Mouse (Mus musculus): ENCODE measurements at regions not wholly inside any gene's neighbourhood (a gene's known extent, or its start where the extent isn't known, plus 50 kb on each side); places are given as distances from the start of the nearest gene placed in this dataset.

DNA sequence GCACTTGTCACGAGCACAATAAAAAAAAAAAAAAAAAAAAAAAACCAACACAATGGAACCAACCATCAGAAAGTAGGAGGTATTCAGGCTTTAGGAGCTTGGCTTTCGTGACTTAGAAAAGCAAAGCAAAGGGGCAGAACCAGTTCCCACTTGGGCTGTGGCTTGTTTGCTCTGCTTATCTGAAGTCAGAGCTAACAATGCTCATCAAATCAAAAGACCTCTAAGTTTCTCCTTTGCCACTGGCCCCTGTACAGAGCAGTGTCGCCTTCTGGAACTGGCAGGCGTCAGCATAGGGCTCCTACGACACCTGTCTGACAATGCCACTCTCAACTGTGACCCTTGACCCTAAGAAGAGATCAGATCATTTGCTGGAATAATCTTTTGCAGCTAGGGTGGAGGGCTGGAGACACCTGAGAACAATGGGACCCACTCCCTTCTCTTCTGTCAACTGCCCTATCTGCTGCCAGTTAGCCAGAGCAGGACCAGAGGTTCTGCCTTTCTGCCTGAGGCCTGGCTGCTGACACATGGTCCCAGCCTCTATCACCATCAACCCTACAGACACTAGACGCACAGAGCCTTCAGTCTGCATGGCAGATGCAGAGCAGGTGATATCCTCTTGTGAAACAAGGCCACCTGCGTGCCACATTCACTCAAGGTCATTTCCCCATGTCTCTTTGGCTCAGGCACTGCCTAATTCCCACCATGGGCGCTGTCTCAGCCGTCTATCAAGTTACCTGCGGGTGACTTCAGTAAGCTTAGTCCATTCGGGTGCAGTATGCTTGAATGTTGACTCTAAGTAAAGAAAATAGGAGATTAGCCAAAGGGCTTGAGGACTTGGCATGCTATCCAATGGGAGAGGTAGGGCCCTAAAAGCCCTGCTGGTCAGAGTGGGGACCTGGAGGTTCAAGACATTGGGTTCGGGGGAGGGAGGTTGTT is 136.1 kb upstream of the Zfp703 start:
- DNase-seq (ENCODE audit: low read depth, low spot score) = no peak

DNA sequence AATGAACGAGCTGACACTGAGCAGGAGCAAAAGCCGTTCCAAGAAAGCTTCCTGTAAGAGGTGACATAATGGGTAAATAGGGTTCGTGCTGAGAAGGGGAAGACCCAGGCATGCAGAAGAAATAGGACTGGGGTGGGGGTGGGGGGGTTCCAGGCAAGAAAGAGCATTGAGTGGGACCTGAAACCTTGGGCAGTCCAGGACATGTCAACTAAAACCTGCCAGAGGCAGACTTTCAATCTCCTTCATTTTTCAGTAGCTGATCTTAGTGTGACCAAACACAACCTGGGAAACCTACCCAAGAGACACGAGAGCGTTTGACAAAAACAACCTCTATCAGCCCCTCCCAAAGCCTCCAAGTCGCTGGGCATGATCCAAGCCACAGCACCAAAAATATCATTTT is 133.4 kb upstream of the Zfp703 start:
- DNase-seq (ENCODE audit: low read depth, low spot score) = no peak

- no peak for DNase-seq (ENCODE audit: low read depth, low spot score)
Measured at GRCm38 (mm10) chr8:26844132-26844808, 132.9 kb upstream of the Zfp703 start.

DNA sequence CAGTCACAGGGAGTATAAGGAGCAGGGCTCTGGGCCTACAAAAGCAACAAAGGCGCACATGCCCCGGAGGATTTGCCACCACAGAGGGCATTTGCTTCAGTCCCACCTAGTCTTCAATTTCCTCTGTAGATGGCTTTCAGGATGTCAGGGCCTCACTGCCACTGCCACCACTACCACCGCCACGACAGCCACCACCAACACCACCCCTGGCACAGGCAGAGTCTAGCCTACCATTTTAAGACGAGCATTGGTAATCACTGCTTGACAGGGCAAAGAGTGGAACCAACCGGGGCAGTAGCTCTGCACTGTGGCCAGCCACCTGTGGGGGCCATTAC is 132.3 kb upstream of the Zfp703 start:
- DNase-seq (ENCODE audit: low read depth, low spot score) = no peak

- DNase-seq (ENCODE audit: low read depth, low spot score) = no peak
Measured at GRCm38 (mm10) chr8:26845481-26846194, 131.5 kb upstream of the Zfp703 start.

GRCm38 (mm10) chr8:26847009-26847408 is 130.1 kb upstream of the Zfp703 start:
- no peak for DNase-seq (ENCODE audit: low read depth, low spot score)

GRCm38 (mm10) chr8:26848098-26848772 is 128.9 kb upstream of the Zfp703 start:
- DNase-seq (ENCODE audit: low read depth, low spot score) = no peak

DNA sequence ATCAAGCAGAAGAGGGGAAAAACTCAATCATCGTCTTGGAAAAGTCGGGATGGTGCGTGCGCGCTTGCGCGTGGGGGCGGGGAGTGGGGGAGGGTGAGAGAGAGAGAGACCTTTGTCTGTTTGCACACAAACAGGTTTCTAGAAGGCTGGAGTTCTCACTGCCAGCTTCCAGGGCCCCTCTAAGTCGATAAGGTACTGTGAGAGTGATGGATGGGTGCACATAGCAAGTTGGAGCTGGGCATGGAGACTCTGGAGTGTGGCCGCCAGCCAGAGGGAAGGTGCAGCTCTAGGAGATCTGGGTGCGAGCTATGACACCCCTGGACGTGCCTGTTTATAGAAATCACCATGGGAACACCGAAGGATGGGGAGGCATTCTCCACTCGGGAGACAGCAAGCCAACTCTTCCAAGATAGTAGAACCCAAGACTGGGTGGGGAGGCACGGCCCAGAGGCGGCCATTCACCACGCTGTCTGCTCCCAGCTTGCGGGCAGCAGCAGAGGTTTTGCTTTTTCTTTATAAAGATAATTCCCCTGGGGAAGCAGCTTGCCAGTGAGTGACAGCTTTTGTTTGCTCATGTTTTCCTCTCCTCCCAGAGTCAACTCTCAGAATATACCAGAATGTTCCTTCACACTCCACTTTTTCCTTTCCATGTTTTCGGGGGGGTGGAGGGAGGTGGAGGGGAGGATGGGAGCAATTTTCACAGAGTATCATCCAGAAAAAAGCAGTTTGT is 128.0 kb upstream of the Zfp703 start:
- DNase-seq (ENCODE audit: low read depth, low spot score) = no peak

GRCm38 (mm10) chr8:26851871-26852800 is 125.0 kb upstream of the Zfp703 start:
- DNase-seq (ENCODE audit: low read depth, low spot score) = no peak

GRCm38 (mm10) chr8:26852921-26853320 is 124.2 kb upstream of the Zfp703 start:
- no peak for DNase-seq (ENCODE audit: low read depth, low spot score)

DNA sequence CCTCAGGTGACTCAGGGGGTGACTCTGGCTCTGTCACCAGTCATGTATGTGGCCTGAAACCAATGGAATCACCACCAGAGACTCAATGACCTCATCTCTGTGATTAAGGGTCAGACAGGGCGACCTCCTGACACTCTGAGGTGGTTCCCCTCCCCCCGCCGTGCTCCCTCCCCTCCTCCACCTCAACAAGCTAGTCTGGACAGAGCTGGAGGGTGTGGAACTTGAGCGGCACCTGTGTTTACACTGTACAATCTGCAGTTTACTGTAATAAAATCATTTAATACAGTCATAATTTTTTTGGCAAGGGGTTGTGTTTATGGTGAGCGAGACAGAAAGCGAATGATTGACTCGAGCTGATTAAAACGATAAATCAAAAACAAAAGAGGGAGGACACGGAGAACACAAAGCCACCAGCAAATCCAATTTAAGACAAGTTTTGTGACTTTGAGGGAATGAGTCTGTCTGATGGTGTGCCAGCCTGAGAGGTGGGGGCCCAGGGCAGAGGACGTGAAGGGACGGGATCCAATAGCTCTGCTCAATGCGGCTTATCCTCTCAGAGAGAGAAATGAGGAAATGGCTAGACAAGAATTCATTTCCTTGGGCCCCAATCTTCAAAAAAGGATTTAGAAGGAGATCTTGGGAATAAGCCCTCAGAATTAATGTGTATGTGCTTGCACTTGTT is 122.4 kb upstream of the Zfp703 start:
- no peak for DNase-seq (ENCODE audit: low read depth, low spot score)

DNA sequence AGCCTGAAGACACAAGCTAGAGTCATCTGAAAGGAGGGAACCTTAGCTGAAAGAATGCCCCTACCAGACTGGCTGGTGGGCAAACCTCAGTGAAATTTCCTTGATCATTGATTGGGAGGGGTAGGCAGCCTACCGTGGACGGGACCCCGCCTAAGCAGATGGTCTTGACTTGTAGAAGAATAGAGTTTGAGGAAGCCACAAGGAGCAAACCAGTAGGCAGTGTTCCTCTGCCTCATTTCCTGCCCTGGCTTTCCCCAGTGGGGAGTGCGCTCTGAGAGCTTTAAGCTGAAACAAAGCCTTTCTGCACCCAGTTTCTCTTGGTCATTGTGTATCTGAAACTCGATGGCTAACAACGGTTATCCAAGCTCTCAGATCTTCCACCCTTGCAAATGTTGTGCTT is 121.9 kb upstream of the Zfp703 start:
- DNase-seq (ENCODE audit: low read depth, low spot score) = no peak

- no peak for DNase-seq (ENCODE audit: low read depth, low spot score)
Measured at GRCm38 (mm10) chr8:26864571-26864970, 112.6 kb upstream of the Zfp703 start.

GRCm38 (mm10) chr8:26864971-26865370 is 112.2 kb upstream of the Zfp703 start:
- DNase-seq (ENCODE audit: low read depth, low spot score) = no peak

DNA sequence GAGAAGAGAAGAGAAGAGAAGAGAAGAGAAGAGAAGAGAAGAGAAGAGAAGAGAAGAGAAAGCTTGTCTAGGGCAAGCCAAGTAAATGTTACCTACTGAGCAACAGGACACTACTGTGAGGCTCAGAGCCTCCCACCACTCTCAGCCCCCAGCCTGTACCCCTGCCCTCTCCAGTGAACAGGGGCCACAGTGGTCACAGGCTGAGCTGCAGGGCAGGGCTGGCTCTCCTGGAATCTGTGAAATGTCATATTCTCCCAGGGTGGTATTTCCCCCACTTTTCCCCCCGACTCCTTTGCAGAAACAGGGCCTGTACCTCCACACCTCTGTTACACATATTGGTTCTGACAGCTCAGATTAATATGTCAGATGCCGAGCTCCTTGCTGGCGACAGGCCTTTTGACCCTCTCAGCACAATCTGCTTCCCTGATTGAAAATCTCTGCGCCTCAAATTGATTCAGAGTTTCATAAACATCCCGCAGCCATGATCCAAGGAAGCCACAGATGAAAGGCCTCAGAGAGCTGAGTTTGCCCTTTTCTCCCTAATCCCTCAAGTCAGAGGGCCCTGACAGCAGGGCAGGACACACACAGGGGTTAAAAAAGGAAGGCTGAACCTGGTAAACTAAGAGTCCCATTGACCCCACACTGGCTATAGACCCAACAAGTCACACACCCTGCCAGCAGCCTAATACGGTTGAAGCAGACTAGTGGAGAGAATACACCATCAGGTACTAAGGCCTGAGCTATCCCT is 108.8 kb upstream of the Zfp703 start:
- DNase-seq (ENCODE audit: low read depth, low spot score) = no peak

DNA sequence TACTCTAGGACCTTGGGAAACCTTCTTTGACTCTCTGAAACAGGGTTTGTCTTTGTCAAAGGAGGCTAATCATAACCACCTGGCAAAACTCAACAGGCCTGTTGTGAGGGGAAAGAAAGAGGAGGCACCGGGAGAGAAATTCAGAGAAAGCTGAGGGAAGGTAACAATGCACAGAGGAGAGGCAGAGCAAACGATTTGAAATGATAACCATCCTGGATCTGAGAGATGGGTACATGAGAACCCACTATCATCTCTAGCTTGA is 108.3 kb upstream of the Zfp703 start:
- no peak for DNase-seq (ENCODE audit: low read depth, low spot score)

DNA sequence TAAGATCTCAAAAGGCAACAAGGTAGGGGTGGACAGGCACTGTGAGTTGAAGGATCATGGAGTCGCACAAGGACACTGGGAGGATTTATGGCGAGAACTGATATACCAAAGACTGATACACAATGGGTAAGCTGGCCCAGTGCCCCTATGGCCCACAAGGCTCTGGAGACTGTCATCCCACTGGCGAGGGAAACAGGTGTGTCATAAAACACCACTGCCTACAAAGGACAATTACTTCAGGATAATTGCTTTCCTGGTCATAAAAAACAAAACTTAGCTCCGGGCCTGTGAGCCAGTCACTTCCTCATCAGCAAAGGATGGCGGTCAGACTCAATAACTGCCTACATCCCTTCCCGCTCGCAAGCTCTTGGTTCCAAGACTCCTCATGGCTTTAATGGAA is 105.3 kb upstream of the Zfp703 start:
- DNase-seq (ENCODE audit: low read depth, low spot score) = no peak

DNA sequence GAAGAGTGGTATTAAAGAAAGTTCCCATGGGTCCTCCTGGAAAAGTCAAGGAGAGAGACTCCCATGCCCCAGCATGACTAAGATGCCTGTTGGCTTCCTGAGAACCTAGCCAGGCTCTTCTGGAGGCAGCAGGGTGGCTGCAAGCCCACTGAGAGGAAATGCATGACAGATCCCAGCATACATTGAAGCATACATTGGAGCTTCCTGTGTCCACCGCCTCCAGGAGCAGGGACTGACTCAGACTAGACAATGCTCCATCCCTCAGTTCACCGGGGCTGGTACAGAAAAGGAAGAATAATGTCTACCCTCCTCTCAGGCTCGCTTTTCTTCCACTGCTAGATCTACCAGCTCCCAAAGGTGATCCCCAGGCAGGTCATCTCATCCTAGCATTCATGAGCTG is 104.7 kb upstream of the Zfp703 start:
- no peak for DNase-seq (ENCODE audit: low read depth, low spot score)

GRCm38 (mm10) chr8:26872815-26873214 is 104.3 kb upstream of the Zfp703 start:
- DNase-seq (ENCODE audit: low read depth, low spot score) = no peak

Data from R1 (cell line).